Mouse (Mus musculus) spleen, embryonic (tissue): ENCODE data around the gene Myo5c.

Source experiments
- CTCF ChIA-PET: fragments of 350-600 bp; sonication (Branson Sonifier 250); formaldehyde crosslinking; loops from one replicate; lab custom pipeline; 2022; lab: Charles Lee

Myo5c gene

DNA sequence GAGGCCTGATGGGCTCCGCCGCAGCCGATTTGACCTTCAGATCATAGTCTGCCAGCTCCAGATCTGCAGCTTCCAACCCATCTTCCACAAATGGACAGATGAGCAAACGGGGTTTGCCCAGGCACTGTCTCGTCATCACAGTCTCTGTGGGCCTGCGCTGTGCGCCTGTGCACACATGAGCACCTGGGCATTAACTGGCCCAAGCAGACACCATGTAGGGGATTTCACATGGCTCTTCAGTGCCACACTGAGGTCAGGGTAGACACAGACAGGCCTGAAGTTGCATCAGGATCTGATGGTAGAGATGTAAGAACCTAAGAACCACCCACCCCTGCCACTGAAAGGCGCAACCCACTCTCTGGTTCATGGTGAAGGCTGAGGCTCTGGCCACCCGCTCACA lies 43.2 kb downstream of the Myo5c start:
- CTCF ChIA-PET = no interaction called here

DNA sequence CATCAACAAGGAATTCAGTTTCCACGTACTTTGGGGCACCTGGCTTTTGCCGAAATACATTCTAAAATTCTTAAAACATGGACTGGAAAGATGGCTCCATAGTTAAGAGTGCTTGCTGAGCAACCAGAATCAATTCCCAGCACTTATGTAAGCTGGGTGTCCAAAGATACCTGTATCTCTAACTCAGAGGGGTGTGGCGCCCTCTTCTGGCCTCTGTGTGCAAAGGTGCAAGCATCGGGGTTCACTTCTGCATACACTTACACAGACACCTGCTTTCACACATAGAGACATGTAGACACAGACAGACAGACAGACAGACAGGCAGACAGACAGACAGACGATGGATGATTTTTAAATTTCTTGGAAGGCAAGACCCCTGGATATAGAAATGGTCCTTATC lies 49.0 kb downstream of the Myo5c start:
- CTCF ChIA-PET = no interaction called here

DNA sequence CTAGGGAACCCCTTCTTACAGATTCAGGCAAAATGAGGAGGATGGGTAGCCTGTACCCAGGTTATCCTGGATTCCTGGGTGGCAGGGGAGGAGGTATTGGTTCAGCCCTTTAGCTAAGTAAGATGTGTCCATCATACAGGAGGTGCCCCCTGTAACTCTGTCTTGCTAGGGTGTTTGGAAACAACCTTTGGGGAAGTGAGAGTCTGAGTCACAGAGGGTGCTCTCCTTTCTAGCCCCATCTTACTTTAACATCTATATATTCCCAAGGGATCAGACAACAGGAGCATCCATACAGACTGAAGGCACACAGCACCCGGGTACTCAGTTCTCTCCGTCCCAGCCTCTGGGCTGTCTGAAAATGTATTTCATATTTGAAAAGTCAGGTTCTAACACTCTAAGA lies 50.4 kb downstream of the Myo5c start:
- CTCF ChIA-PET = interaction anchor here (0.8 to 1.3 kb wide), 2 partner anchors 27 to 230 kb away, joined by 5 to 9 read pairs; no protein-coding TSS in a partner anchor

DNA sequence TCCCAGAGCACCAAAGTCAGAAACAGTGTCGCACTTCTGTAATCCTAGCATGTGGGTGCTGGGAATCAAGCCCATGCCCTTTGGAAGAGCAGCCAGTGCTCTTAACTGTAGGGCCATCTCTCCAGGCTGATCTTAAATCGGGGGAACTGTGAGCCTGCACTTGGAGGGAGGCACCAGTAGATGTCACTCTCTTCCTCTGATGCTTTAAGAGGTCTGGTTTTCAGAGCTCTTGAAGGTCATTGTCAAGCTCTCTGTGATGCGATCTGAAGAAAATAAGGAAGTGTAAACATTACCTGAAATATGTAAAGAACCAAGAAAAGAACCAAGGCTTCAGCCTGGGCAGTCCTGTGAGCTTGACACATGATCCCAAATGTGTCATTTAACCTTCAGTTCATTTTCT lies 51.0 kb downstream of the Myo5c start:
- CTCF ChIA-PET = interaction anchor here (0.8 to 1.3 kb wide), 2 partner anchors 28 to 231 kb away, joined by 5 to 9 read pairs; no protein-coding TSS in a partner anchor

- CTCF ChIA-PET = no interaction called here
These were observed 51.8 kb downstream of the Myo5c start for GRCm38 (mm10) chr9:75283636-75284035.

GRCm38 (mm10) chr9:75285363-75285762 lies 53.5 kb downstream of the Myo5c start:
- CTCF ChIA-PET = no interaction called here

DNA sequence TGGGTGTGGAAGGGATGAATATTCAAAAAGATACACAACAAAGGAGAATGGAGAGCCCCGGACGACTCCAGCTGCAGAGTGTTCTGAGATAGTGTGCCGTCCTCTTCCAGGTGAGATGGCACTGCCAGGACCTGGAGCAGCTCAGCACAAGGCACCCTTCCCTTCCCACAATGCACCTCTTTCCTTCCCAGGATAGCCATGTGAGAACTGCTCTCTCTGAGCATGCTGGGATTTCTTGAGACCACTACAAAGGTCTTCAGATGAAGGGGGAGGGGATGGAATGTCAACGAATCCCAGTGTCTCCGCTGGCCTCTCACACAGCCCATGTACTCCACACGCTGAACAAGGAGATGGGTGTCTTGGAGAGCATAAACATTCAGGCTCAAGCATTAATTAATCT lies 55.8 kb downstream of the Myo5c start:
- CTCF ChIA-PET = no interaction called here

DNA sequence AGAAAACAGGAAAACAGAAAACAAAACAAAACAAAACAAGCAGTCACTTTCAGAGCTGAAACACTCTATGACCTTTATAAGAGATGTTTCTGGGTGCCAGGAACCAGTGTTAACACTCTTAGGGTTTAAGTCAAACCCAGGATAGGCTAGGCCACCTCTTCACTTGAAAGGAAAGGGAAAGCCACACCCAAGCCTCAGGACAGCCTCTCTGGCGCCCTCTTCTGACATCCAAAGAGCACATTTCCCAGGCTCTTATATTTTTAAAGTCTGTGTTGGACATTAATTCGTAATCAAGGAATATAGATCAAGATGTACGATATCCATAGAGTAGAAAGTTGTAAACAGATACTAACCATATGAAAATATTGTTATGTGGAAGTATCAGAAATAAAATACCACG lies 57.7 kb downstream of the Myo5c start:
- CTCF ChIA-PET = no interaction called here

DNA sequence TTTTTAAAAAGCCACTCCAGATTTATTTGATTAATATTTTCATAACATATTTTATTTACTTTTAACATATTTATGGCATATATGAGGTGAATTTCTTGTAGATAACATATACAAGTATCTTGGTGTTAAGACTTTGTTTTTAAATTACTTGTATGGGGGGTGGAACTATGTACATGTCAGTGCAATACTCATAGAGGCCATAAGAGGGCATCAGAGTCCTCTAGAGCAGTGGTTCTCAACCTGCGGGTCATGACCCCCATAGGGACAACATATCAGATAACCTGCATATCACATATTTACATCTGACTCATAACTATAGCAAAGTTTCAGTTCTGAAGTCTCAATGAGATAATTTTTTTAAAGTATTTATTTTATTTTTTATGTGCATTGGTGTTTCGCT lies 67.5 kb downstream of the Myo5c start:
- CTCF ChIA-PET = no interaction called here

DNA sequence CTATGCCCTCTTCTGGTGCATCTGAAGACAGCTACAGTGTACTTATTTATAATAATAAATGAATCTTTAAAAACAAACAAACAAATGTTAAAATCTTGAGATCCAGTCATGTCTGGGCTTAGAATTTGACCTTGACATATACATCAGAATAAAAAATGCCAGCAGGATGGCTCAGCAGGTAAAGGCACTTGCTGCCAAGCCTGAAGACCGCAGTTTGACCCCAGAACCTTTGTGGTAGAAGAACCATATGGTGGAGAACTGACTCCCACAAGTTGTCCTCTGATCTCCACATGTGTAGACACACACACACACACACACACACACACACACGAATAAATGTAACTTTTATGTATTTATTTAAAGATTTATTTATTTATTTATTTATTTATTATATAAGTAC lies 71.2 kb downstream of the Myo5c start:
- CTCF ChIA-PET = interaction anchor here (0.7 kb wide), 1 partner anchor 35 kb away, joined by 5 read pairs; no protein-coding TSS in a partner anchor

DNA sequence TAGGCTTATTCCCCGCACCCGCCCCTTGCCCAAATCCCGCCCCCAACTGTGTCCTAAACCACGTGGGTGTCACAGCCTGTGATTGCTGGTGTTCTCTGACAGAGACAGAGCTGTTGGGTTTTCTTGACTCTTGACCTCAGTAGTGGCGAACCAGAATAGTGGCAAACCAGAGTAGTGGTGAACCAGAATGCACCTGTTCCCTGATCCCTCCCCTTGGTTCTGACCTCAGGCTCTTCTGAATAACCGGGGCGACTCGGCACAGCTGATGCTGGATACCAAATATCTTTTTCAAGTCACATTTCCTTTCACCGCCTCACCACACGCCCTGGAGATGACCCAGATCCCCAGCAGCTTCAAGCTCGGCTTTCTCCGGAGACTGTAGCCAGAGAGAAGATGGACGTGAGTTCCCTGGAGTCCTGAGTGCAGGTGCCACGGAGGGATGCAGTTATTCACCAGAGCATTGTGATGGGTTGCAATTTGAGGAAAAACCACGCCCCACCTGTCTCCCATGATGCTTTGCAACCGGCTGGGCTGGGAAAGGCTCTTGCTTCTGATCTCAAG lies 72.0 kb downstream of the Myo5c start:
- CTCF ChIA-PET = no interaction called here

DNA sequence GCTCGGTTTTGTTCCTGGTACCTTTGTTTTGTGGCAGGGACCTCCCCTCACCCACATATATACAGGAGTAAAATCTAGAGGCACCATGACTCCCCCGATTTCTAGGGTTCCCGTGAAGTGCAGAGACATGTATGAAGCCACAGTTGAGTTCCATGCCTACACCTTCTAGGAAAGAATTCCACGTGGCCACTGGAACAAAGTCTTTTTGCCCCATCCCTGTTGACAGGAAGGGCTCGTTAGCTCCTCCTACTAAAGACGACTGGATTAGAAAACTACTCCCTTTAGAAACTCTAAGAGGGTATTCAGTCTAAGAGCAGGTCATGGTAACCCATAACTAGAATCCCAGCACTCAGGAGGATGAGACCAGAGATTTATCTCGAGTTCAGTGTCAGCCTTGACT lies 72.5 kb downstream of the Myo5c start:
- CTCF ChIA-PET = no interaction called here

DNA sequence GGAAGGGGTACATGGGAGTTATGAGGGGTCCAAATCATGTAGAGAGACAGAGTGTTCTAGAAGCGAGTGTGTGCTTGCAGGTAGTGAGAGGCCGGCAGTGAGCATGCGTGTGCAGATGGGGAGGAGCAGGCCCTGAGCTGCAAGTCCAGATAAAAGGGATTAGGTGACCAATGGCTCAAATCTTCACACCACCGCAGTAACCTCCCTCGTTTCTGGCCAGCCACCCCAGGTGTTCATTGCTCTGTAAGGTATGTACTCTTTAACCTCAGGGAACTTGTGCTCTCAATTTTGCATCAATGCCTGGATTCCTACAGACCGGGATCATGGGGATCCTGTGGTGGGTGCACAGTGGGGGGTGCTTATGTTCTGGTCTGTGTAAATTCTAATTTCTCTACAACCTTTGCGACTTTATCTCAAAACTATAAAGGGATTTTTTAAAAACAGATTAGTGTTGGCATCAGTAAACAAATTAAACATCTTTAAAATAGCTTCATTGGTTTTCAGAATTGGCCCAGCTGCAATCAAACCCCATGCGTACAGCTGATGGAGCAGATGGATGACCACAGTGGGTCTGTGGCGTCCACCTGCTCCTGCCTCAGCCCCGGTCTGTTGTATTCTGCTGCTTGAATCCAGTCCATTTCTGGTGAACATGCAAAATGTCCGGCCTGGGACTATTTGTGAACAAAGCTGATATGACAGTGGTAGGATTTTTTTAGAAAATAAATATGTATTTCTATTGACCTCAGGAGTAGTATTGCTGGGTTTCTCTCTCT lies 74.5 kb downstream of the Myo5c start, which contains the start of gene Gnb5:
Gene Gnb5, plus strand, starts transcription at position 163 of the 773 bp plus-strand sequence.
- CTCF ChIA-PET = interaction anchor here (0.7 kb wide), 1 partner anchor 266 kb away, joined by 6 read pairs; no protein-coding TSS in a partner anchor

DNA sequence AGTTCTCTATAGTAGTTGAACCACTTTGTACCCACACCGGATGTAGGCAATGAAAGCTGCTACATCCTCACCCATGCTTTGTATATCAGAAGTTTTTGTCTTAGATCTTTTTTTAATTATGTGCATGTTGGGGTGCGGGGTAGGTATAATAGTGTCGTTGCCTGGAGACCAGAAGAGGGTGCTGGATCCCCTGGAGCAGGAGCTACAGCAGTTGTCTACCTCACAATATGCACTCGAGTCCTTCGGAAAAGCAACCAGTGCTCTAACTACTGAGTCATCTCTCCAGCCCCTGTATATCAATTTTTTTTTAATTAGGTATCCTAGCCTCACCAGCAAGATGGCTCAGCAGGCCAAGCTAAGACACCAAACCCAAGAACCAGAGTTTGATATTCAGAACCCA lies 75.2 kb downstream of the Myo5c start:
- CTCF ChIA-PET = interaction anchor here (0.9 kb wide), 1 partner anchor 12 kb away, joined by 3 read pairs; no protein-coding TSS in a partner anchor

GRCm38 (mm10) chr9:75308621-75309020 lies 76.8 kb downstream of the Myo5c start:
- CTCF ChIA-PET = no interaction called here

- CTCF ChIA-PET = no interaction called here
These were observed 80.2 kb downstream of the Myo5c start for GRCm38 (mm10) chr9:75312008-75312407.

GRCm38 (mm10) chr9:75313138-75313831 lies 81.5 kb downstream of the Myo5c start:
- CTCF ChIA-PET = interaction anchor here (0.5 kb wide), 1 partner anchor 648 kb away, joined by 3 read pairs; no protein-coding TSS in a partner anchor

DNA sequence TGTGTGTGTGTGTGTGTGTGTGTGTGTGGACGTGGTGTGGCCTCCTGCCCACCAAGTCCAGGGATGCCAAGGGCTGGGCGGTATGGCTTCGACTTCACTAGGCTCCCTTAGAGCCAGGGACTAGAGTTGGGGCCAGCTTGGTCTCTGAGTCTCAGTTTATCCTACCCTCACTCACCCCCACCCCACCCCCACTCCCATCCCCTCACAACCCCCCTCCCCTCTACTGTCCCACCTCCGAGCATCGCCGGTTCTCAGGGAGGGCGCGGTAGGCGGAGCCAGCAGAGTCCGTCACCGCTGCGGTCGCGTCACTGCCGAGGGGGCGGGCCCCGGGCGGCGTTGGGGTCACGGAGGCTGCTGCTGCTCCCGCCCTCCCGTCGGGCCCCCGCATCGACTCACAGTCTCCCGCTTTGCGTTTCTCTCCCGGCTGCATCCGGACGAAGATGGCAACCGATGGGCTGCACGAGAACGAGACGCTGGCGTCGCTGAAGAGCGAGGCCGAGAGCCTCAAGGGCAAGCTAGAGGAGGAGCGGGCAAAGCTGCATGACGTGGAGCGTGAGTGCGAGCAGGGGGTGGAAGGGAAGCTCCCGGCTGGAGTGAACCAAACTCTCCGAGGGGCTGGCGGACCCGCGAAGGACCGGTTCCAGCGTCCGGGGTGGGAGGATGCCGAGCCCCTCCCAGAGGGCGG lies 82.2 kb downstream of the Myo5c start:
- CTCF ChIA-PET = no interaction called here

GRCm38 (mm10) chr9:75314517-75315105 lies 82.8 kb downstream of the Myo5c start:
- CTCF ChIA-PET = no interaction called here

- CTCF ChIA-PET = no interaction called here
These were observed 83.4 kb downstream of the Myo5c start for GRCm38 (mm10) chr9:75315238-75315637.

DNA sequence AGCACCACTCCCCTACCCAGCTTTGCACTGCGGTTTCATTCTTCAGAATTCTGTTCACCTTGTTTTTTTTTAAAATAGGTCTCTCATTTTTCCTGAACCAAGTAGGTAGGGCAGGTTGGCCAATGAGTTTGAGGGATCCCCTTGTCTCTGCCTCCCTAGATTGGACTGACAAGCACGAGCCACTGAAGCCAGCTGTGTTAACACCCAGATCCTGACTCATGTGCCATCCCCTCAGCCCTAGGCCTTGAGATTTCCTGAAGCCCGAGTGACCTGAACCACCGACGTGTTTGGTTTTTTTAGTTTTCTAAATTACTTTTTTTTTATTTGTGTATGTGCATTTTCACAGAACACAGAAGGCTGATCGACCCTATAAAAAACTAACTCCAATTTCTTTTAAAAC lies 85.0 kb downstream of the Myo5c start:
- CTCF ChIA-PET = interaction anchor here (0.5 kb wide), 1 partner anchor 272 kb away, joined by 4 read pairs; no protein-coding TSS in a partner anchor
